Mouse (Mus musculus) lung, adult 18-20 months (tissue): Measurements from ENCODE around the gene Lhfpl2.

ENCODE experiments used
- DNase-seq, 2 experiments: peaks; one replicate each; pipeline ENCODE4 v3.0.0; 2022; ENCODE audit warnings: mixed read lengths in 2 of 2

The Lhfpl2 gene

DNA sequence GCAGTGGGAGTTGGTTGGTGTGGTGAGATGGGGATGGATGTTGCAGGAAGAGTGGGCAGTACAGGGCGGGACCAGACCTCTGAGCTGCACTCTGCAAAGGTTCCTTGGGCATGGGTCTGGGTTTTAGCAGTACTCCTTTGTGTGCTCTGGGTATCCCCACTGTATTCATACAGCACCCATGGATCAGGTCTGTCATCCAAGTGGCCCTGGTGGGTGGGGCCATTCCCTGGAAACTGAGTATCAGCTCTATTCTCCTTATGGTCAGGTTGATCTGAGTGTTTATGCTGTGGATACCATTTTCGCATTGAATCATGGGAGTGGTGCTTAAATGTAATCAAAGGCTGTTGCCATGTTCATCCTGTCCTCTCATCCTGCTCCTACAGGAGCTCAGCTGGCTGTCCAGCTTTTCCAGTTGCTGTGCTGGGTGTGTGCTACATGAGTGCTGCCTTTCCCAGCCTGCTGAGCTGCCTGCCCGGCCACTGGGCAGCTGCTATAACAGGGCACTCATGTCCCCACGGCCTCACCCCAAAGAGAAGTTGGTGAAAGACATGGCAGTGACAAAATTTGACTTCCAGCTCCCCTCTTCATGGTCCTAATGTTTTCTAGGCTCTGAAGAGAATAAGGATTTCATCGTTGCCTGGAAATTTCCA lies 9.2 kb downstream of the Lhfpl2 start:
- DNase-seq: no peak

DNA sequence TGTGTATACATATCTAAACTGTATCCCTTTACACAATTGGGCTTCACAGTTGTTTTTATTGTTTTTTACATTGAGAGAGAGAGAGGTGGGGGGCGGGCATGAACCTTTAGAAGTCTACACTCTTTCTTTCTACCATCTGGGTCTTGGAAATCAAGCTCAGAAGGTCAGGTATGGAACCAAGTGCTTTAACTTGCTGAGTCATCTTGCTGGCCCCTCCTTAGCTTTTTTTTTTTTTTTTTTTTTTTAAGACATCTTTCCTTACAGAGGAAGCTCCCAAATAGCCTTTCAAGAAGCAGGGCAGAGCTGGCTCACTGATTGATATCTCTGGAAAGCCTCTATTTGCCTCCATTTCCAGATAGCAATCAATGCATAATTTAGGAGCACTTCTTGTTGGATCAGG lies 10.7 kb downstream of the Lhfpl2 start:
- DNase-seq: no peak

DNA sequence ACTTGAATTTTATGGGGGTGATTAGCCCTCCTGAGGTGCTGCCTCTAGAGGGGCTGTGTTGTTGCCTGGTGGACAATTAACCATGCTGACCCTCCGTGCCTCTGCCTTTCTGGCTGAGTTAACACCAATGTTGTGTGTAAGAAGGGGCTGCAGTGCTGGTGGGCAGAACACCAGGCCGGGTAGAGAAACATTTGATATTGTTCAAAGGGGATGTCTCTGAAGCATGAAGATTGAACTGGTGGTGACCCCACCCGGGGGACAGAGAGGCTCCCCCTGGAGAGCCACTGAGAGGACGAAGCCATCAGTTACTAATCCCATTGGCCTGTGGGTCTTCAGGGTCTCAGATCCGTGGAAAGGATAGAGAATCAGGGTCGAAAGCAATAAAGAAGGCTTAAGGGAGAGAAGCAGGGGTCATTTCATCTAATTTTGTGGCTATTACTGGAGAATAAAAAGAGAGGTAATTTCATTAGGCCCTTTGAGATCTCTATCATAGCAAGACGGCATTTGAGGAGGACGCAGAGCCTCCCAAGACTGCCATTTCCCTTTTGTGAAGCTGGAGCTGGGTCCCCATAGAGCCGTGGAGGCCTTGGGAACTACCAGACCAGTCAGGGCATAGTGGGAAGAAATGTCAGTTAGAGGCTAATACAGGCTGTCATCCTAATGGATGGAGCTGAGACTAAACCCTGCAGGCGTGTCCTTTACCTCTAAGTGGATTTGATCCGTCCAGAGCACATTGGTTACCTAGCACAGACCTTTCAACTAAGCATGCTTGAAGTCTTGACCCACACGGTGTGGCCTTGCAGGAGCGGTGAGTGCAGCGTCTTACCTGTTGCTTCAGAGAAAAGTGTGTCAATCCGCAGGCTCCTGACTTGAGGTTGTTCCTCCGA lies 12.1 kb downstream of the Lhfpl2 start:
- no peak for DNase-seq

DNA sequence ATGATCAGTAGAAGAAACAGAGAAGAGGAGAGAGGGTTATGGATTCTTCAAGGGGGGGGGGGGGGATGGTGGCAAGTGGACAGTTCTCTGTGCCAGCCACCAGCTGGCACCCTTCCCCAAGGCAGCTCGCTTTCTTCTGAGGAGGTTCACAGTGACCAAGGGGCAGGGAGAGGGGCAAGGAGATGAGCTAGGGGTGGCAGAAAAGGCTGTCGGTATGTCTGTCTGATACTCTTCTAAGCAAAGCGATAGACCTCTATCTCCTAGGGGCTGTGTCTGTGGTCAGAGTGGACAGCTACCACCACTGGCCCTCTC lies 12.7 kb downstream of the Lhfpl2 start:
- no peak for DNase-seq

DNA sequence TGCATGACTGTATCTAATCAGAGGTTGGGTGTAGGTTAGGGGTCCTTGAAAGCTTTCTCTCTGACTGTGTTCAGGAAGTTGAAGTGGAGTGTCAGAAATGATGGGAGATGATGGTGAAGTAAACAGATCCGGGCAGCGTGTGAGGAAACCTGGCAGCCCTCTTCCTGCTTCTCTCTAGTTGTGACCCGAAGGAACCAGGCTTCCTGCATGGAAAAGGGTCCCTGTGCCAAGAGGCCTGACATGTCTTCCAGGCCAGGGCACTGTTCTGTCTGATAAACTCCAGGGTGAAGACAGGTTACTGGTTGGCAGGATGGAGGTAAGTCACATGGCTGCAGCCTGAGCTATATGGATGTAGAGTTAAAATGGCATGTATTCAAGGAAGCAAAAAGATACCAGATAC lies 13.3 kb downstream of the Lhfpl2 start:
- no peak for DNase-seq

DNA sequence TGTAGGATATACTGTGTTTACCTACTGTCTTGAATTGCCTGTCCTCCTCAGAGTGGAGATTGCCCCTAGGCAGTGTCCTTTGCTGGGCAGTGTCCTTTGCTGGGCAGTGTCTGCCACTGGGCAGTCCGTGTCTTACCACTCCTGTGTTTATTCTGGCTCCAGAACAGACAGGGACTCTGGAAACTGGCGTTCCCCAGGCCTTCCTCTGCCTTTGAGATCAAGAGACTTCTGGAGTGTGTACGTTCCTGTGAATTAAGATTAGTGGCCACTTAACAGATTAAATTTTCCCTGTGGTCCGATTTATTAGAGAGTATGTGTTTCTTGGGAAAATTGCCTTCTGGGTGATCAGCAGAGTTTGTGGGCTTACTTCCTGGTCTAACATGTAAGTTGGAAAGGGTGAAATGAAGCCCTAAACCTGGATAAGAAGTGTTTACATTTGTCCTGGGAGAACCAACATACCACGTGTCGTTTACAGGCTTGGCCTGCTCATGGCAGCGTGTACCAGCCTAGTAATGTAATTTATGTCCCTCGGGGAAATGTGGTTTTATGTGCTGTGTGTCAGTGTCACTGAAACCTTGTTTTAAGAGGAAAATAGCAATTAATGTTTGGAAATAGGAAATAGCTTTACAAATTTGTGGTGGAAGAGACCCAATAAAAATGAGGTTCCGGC lies 15.6 kb downstream of the Lhfpl2 start:
- DNase-seq: no peak

DNA sequence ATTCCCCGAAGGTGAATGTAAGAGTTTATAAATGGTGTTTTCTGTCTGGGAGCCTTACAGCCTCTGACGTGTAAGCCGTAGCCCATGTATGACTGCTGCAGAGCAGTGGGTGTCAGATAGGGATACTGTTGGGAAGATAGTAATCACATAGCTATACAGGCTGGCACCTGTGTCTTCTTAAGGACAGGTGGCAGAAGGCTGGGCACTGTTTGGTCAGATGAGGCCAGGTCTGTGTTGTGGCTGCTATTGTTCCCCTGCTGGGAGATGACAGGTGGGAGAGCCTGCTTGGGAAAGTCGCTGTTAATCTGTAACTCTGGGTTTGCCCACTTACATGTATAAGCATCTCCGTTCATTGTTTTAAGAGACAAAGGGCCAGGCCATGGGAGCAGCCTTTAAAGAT lies 16.1 kb downstream of the Lhfpl2 start:
- DNase-seq: no peak

DNA sequence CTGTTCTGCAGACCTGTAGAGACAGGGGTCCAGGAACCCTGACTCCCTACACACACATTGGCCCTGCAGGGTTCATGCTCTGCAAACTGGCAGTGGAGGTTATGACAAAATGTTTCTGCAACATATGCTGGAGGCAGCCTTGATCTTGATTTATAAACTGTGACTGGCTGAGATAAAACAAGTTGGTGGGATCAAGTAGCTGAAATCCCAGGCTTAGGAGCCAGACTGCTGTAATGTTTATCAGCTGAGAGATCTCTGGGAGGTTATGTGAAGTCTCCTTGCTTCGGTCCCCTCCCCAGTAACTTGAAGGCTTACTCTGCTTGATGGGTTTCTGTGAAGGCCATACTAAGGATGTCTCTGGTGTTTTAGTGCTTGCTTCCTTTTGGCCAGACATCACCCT lies 17.6 kb downstream of the Lhfpl2 start:
- DNase-seq: no peak

DNA sequence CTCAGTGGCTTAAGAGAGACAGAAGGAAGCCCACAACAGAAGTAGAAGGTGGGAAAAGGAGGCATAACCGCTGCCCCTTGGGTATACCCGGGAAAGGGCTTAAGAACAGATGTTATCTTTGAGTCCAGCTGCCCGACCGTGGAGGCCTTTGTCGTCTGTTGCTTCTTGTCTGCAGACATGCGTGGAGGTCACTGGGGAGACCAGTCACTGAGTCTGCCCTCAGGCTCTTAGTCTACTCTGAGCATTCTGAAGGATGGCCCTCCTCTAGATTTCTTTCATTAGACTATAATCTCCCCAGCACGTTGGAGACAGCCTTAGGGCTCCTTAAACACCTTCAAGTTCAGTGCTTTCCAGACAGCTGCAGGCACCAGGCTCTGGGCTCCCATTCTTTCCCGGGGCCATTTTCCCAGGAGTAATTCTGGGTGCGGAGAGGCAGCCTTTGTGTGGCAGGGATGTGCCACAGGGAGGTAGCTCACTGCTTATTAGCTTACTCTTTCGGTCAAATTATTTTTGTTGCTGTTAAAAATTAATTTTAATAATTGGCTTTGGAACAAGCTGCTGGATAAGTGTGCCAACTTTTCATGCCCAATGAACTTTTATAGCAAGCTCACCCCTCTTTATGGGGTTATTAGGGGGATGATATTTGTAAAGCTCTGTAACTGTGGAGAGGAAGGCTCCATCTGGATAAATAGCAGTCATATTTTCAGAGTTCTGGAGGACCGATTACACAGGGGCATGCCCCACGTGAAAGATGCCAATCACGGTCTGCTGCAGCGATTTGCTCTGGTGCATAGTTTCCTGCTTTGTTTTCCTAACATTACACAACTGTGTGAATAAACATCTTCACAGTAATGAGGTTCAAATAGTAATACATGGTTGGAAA lies 19.8 kb downstream of the Lhfpl2 start:
- no peak for DNase-seq

DNA sequence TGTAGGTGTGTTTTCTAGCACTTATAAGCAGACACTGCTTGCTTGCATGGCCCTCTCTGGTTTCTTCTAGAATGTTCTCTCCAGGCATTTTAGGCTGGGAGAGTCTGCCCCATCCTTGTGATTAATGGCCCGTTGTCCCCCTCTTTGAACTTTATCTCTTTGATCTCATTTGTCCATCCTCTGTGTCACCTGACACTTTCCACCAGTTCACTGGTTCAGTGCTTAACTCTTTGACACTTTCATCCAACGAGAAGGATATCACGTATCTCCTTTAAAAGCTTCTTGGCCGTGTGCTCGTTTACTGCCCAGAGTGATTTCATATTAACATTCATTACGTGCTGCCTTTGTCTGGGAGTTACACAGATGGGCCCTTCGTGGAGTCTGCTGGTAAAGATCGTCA lies 25.6 kb downstream of the Lhfpl2 start:
- DNase-seq: no peak

DNA sequence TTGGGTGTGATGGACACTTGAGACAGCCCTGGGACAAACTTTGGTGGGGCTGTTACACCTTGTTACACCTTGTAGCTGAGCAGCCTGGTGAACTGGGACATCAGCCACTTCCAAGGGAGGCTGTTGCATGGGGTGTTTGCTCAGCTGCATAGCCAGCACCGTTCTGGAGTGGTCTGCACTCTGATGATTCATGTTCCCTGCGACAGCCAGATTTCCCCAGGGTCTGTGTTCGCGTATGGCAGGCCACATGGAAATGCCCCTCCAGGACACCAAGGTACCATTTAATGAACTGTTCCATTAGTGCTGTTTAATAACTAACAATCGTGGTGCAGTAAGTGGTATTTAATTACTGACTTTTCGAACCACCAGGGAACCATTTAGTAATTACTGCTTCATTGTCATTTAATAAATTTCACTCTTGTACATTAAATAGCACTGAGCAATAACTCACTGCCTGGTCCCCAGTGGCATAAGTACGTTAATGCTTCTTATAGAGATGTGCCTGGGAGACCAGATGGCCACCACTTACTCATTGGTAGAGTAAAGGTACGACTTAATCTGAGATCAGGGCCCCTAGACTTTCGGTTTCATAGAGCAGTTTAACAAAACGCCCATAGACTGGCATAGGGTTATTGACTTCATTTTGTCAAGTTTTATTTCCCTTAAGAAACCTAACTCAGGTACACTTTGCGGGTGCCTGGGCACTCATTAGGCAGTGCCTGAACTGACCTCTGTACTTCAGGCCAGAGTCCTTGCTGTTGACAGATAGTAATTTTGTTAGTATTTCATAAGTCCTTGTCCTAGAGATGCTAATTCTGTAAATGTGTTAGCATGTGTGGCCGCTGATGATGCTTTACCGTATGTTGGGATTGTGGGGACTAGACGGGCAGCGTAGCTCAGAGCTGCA lies 26.9 kb downstream of the Lhfpl2 start:
- no peak for DNase-seq

DNA sequence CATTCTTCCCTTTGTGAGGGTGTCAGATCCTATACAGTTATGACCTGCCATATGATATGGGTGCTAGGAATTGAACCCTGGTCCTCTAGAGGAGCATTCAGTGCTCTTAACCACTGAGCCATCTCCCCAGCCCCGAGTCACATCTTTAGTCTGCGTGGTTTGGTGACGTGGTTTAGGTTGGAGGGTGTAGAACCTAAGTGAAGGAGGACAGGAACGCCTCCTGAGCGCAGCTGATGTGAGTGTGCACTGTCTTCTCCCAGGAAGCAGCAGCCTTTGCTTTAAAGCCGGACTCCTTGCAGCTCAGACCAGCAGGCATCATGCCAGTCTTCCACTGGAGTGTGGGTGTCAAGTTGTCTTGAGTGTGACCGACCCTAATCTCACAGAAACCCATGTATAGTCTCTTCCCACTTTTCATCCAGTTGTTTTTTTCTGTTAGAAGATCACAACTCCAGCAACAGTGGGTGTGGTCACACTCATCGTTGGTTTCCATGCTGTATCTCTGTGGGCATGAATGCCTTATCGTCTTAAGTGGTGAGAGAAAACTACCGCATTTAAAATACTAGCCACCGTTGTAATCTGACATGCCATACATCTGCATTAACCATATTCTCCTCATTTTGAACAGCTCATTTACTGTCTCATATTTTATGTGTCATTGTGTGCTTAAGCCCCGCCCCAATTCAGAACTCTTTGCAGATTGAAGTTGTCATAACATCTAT lies 28.7 kb downstream of the Lhfpl2 start:
- DNase-seq: no peak

DNA sequence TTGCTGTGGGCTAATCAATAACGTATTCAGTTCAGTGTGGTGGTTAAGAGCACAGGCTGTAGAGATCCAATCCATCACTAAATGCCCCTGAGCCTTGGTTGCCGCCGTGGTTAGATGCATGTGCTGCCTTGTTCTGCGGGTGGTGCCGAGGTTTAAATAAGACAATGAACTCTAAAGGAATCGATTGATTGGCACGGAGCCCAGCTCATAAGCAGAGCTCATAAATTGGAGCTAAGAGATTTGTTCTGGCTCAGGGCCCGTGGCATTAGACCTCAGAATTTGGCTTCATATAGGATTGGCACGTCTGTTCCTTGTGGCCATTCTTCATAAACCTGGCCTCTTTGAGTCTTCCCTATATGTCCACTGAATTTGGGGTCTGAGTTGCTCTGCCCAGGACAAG lies 29.5 kb downstream of the Lhfpl2 start:
- no peak for DNase-seq

DNA sequence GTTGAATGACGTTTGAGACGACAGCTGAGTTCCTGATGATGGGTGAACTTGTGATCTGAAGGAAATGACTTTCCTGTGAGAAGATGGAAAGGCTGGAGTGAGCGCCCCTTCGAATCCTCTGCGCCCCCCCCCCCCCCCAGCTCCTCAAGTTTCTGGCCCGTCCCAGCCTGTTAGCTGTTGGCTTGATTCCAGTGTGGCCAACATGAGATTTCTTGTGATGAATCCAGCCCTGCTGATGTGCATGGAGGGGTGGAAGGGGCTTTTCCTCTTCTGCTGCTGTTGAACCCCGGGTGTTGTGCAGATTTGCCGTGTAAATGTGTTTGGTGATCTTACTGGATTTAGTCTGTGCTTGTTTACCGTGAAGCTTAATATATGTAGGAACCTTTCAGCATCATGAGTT lies 31.2 kb downstream of the Lhfpl2 start:
- DNase-seq: no peak

DNA sequence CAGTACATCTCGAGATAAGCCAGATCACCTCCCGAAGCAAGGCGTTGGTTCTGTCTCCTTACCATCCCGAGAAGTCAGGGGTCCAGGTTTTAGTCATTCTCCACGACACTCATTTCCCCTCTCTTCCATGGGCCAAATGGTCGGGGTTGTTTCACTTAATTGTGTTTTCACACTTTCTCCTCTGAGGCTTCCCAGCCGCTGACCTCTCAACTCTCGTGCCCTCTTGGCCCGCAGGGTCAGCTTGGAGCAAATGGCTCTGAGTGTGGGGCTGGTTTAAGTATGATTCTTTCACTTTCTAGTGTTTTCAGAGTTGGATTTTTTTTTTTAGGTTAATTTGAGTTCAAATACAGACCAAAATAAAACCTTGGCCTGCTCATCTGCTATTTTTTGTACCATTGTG lies 31.7 kb downstream of the Lhfpl2 start:
- no peak for DNase-seq

DNA sequence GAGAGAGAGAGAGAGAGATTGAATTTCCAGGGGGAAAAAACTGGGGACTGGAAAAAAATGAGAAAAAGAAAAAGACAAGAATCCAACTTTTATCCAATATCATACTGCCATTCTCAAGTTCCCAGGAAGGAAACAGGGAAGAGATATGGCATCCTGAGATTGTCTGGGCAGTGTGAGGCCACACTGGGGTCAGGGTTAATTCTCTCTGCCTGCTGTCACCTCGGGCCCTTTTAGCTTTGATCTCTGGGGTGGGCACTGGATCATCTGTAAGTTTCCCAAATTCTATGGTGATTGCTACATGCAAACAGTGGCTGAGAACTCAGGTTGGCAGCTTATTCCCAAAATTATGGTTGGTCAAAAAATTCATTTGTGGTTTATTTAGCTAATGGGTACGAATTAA lies 33.8 kb downstream of the Lhfpl2 start:
- no peak for DNase-seq

DNA sequence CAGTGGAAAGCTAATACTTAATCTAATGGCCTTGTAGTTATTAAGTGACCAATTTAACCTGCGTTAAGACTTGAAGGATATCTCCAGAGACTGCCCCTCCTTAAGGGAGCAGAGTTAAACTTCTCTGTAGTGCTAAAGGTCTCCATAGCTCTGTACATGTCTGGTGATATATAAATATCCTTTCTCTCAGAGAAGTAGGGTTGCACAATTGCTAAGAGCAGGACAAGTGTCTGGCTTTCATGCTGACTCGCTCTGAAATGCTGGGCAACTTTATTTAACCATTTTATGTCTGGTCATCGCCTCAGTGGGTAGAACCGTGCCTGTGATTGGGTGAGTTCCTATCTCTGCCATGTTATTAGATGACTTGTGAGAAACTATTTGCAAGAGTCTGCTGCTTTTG lies 36.6 kb downstream of the Lhfpl2 start:
- no peak for DNase-seq

DNA sequence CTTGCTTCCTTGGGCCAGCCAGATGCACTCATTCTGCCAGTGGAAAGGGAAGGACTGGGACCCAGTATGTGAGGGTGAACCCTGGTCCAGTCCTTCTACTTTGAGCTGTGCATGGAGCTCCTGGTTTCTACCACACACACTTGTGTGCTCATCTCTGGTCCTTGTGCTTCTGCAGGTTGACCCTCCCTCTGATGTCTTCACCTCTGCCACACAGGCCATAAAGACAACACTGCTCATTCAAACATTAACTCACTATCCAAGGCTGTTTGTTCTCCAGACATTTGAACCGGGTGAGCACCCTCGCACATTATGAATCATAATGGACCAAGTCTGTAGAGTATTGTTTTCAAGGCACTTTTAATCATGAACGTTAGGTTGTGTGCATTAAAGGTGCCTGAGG lies 37.0 kb downstream of the Lhfpl2 start:
- DNase-seq: no peak

DNA sequence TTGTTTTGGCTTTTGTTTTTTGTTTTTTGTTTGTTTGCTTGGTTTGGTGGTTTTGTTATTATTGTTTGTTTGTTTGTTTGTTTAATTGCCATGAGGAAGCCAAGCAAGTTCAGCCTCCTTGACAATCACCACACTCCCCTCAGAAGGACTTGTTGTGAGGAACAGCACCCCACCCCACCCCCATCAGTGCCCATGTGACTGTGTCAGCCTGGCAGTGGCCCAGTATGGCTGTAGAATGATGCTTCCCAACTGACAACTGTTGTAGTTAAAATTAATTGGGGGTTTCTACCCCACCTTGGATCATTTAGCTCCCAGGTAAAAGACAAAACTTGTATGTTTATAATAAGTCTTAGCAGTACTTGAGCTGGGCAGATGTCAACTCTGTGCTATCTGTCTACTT lies 37.6 kb downstream of the Lhfpl2 start:
- no peak for DNase-seq

DNA sequence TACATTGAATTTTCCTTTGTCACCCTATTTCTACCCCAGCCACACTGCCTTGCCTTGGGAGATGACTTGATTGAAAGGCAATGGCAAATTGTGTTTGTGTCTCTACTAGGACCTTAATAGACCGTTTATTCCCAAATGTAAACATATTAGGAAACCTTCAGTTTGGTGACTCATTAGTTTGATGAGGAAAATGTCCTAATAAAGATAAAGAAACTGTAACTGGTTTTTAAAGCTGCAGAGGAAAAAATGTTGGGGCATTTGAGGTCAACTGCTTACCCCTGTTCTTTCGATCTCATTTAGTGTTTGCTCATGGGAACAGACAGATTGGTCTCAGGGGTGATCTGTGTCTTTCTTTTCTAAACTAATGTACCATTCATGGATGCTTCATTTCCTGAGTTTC lies 40.1 kb downstream of the Lhfpl2 start:
- DNase-seq: no peak

DNA sequence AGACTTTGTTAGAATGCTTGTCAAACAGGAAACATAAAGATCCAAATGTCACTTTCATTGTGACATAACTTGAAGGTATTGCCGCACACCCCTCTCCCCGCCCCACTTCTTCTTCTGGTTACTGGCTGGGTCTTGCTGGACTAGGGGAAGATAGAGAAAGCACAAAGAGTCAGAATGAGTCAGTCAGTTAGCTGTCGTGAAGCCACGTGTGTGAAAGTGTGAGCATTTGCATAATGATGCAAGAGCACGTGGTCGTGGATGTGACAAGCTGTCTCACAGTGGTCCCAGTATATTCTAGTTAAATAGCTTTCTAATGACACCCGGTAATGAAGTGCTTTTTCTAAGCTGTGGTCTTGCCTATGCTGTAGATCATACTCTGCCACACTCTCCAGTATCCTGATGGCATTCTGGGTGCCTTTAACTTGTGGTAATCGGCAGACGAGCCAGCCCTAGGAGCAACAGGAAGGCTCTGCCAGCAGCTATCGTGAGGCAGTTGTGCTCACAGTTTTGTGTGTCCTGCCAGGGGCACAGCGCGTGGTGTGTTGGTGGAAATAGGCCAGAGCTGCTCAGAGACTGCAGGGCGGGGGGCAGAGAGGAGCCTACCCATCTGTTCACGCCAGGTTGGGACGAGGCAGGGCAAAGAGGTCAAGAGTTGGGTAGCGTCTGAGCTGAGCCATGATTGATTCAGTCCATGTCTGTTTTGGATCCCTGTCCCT lies 40.9 kb downstream of the Lhfpl2 start:
- peak; percentile 16 to 35 for DNase-seq
